In the genomic region with DNA sequence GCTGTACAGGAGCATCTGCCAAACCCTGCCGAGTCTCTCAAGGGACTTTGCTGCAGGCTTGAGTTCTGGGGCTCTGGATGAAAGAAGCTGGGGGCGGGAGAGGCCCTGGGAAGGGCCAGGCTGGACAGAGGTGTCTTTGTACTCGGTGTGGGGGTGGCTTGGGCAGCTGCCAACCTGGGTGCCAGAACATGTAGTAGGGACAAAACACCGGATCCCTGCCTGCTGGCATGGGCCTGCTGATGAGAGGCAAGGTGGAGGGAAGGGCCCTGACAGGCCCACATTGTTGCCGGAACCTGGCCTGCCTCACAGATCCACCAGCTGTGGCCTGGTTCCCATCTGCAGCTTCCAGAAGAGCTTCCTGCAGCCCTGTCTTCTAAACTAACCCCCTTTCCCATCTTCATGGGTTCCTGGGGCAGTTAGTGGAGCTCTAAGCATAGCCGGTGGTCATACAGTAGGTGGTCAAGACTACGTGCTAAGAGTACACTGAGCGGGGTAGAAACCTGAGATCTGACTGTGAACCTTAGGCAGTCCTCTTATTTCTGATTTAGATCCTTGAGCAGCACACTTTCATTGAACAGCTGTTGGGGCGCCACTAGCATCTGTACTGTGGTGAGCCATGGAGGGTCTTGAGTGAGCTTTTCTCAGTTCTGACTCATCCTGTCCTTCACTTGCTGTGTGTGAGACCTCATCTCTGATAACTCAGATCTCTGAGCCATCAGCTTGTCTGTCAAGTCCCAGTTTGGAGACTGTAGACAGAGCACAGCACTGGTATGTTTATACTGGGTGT, we compare ENCODE assay signal across 9 mouse cellular contexts. TPM values are rescaled to one million over a fixed set of nuclear protein-coding genes. Genes with fewer than 3 reads are reported as not detected.
DNase-seq lines count a peak whose midpoint lies in the region; ATAC-seq and TF ChIP-seq lines count a peak whose summit lies in the region.
"Had no signal": no experiment of that assay in that cellular context is flagged by ENCODE, and none has a peak within 500 bp of the region (broad histone marks: within the 10 kb centered on the region; RNA-seq: fewer than 3 reads in every experiment).

No protein-coding gene starts in this region.

- TF ChIP-seq CTCF in intestine, postnatal 0 days (IDR thresholded peaks at IDR 0.05; ENCODE audit: low read depth): no peak
- TF ChIP-seq CTCF in stomach, postnatal 0 days (IDR thresholded peaks at IDR 0.05; ENCODE audit: low read depth): no peak

- ATAC-seq in intestine, embryonic 15.5 days: no peak
- no peak for ATAC-seq in intestine, postnatal 0 days
- no peak for ATAC-seq in stomach, postnatal 0 days (ENCODE audit: low FRiP score, low TSS enrichment)

- DNase-seq in brain, adult 2 months (ENCODE audit: low read depth, low spot score): peak; percentile 90
- DNase-seq in frontal cortex, postnatal 10 days (ENCODE audit: low spot score in 2 of 2): peak; percentile 83 to 89
- DNase-seq in kidney, adult 18-20 months: peak; percentile 79
- DNase-seq in left cerebral cortex, postnatal 36 days (ENCODE audit: low spot score in 2 of 2): peak; percentile 68 to 75
- peak; percentile 93 for DNase-seq in stomach, postnatal 0 days (ENCODE audit: low spot score)
- no peak for DNase-seq in T-cell, adult 2 months (ENCODE audit: low spot score)

- intact Hi-C loops in left cerebral cortex, postnatal 36 days (cut with DNase I): no loop called here

- no peaks in the 10 kb centered on the region for H3K27me3 ChIP-seq in intestine, embryonic 15.5 days (replicated peaks)
- no peaks in the 10 kb centered on the region for H3K27me3 ChIP-seq in intestine, postnatal 0 days (replicated peaks; ENCODE audit: control insufficient read depth, insufficient read depth, low read length)
- no peaks in the 10 kb centered on the region for H3K27me3 ChIP-seq in stomach, postnatal 0 days (ENCODE audit: control insufficient read depth, insufficient read depth, low read length)

- 0 out of 2 replicates have a peak overlapping the region, but pooled peaks have one; percentile 13 for H3K9ac ChIP-seq in intestine, embryonic 15.5 days
- no peak overlapping the region for H3K9ac ChIP-seq in intestine, postnatal 0 days (ENCODE audit: low read depth, low read length)
- no peak overlapping the region for H3K9ac ChIP-seq in stomach, postnatal 0 days (ENCODE audit: low read length)

- H3K4me1 ChIP-seq in intestine, embryonic 15.5 days (replicated peaks): peaks cover 18% of the 10 kb centered on the region
- peaks cover 2% of the 10 kb centered on the region for H3K4me1 ChIP-seq in intestine, postnatal 0 days (replicated peaks; ENCODE audit: control insufficient read depth, insufficient read depth, low read length)
- peaks cover 4% of the 10 kb centered on the region; the same call in 1 of the 2 replicates for H3K4me1 ChIP-seq in stomach, postnatal 0 days (replicated peaks; ENCODE audit: control insufficient read depth, insufficient read depth)

- no peaks in the 10 kb centered on the region for H3K9me3 ChIP-seq in intestine, embryonic 15.5 days
- no peaks in the 10 kb centered on the region for H3K9me3 ChIP-seq in intestine, postnatal 0 days (ENCODE audit: control insufficient read depth)
- no peaks in the 10 kb centered on the region for H3K9me3 ChIP-seq in stomach, postnatal 0 days (ENCODE audit: control insufficient read depth, low read length)
- H3K9me3 ChIP-seq: G1E had no signal

- 78% methylated on average over 9 of the region's 9 CpGs for WGBS in intestine, embryonic 15.5 days
- 71% methylated on average over 9 of the region's 9 CpGs for WGBS in intestine, postnatal 0 days
- WGBS in stomach, postnatal 0 days: 63% methylated on average over 9 of the region's 9 CpGs

- H3K27ac ChIP-seq in intestine, embryonic 15.5 days: peak overlapping the region; percentile 13; the same call in 1 of the 2 replicates
- H3K27ac ChIP-seq in intestine, postnatal 0 days (ENCODE audit: low read depth, low read length): no peak overlapping the region
- H3K27ac ChIP-seq in stomach, postnatal 0 days (replicated peaks): peak overlapping the region; percentile 70

- H3K4me2 ChIP-seq in intestine, embryonic 15.5 days (replicated peaks): no peak overlapping the region
- H3K4me2 ChIP-seq in intestine, postnatal 0 days (replicated peaks; ENCODE audit: low read depth): no peak overlapping the region
- H3K4me2 ChIP-seq in stomach, postnatal 0 days (replicated peaks; ENCODE audit: low read depth): peak overlapping the region; percentile 17; the same call in 1 of the 2 replicates

- no peaks in the 10 kb centered on the region for H3K36me3 ChIP-seq in intestine, embryonic 15.5 days
- no peaks in the 10 kb centered on the region for H3K36me3 ChIP-seq in intestine, postnatal 0 days (ENCODE audit: control insufficient read depth, insufficient read depth)
- H3K36me3 ChIP-seq in stomach, postnatal 0 days (ENCODE audit: control insufficient read depth, insufficient read depth, low read length): no peaks in the 10 kb centered on the region
- H3K36me3 ChIP-seq: G1E had no signal

- H3K4me3 ChIP-seq in intestine, embryonic 15.5 days (replicated peaks): no peak overlapping the region
- H3K4me3 ChIP-seq in intestine, postnatal 0 days (ENCODE audit: low read depth, low read length): no peak overlapping the region
- no peak overlapping the region for H3K4me3 ChIP-seq in stomach, postnatal 0 days (ENCODE audit: low read depth, low read length)

- no peak for TF ChIP-seq EP300 in stomach, postnatal 0 days (optimal IDR thresholded peaks at IDR 0.05)

RNA-seq across cellular contexts. Expression of gene Slc27a1, which starts 4.4 kb away (rescaled TPM):
- polyA plus RNA-seq in intestine, embryonic 15.5 days (2015; fragmentation: Nextera tagmentation; extraction: Ambion mirVana): 23.3 and 25.1 TPM in 2 replicates
- 14.5 and 14.9 TPM in 2 replicates for polyA plus RNA-seq in intestine, postnatal 0 days (2015; fragmentation: Nextera tagmentation; extraction: Ambion mirVana)
- total RNA-seq in left cerebral cortex, postnatal 36 days (2021): 100 to 1,000 TPM in 1 of 2 experiments, 10 to 100 TPM in 1; 94.7 to 109 TPM
- polyA plus RNA-seq in stomach, postnatal 0 days (2015; fragmentation: Nextera tagmentation; extraction: Ambion mirVana): 26.5 and 27.4 TPM in 2 replicates
- polyA plus RNA-seq: G1E had no signal

RNA-seq across cellular contexts. Expression of gene Nxnl1, which starts 6.6 kb away (rescaled TPM):
- 0.06 TPM in 1 of 2 replicates, not detected in the other for polyA plus RNA-seq in intestine, embryonic 15.5 days (2015; fragmentation: Nextera tagmentation; extraction: Ambion mirVana)
- polyA plus RNA-seq in intestine, postnatal 0 days (2015; fragmentation: Nextera tagmentation; extraction: Ambion mirVana): not detected in 2 replicates
- total RNA-seq in left cerebral cortex, postnatal 36 days (2021): under 1 TPM; 0.18 to 0.22 TPM
- 0.04 and 0.05 TPM in 2 replicates for polyA plus RNA-seq in stomach, postnatal 0 days (2015; fragmentation: Nextera tagmentation; extraction: Ambion mirVana)
- total RNA-seq: G1E had no signal
- polyA plus RNA-seq: G1E had no signal

RNA-seq across cellular contexts. Expression of gene Tmem221, which starts 14.4 kb away (rescaled TPM):
- 2.1 and 2.8 TPM in 2 replicates for polyA plus RNA-seq in intestine, embryonic 15.5 days (2015; fragmentation: Nextera tagmentation; extraction: Ambion mirVana)
- polyA plus RNA-seq in intestine, postnatal 0 days (2015; fragmentation: Nextera tagmentation; extraction: Ambion mirVana): 0.66 and 0.90 TPM in 2 replicates
- not detected for total RNA-seq in left cerebral cortex, postnatal 36 days (2021)
- 1.0 and 1.4 TPM in 2 replicates for polyA plus RNA-seq in stomach, postnatal 0 days (2015; fragmentation: Nextera tagmentation; extraction: Ambion mirVana)
- total RNA-seq: G1E had no signal
- polyA plus RNA-seq: G1E had no signal

RNA-seq across cellular contexts. Expression of gene Pgls, which starts 18.9 kb away (rescaled TPM):
- polyA plus RNA-seq in intestine, embryonic 15.5 days (2015; fragmentation: Nextera tagmentation; extraction: Ambion mirVana): 241 and 243 TPM in 2 replicates
- 152 and 154 TPM in 2 replicates for polyA plus RNA-seq in intestine, postnatal 0 days (2015; fragmentation: Nextera tagmentation; extraction: Ambion mirVana)
- total RNA-seq in left cerebral cortex, postnatal 36 days (2021): 10 to 100 TPM; 31.1 to 41.6 TPM
- polyA plus RNA-seq in stomach, postnatal 0 days (2015; fragmentation: Nextera tagmentation; extraction: Ambion mirVana): 221 and 223 TPM in 2 replicates

RNA-seq across cellular contexts. Expression of gene Fam129c, which starts 24.4 kb away (rescaled TPM):
- polyA plus RNA-seq in intestine, embryonic 15.5 days (2015; fragmentation: Nextera tagmentation; extraction: Ambion mirVana): 2.9 and 3.6 TPM in 2 replicates
- 0.47 and 0.77 TPM in 2 replicates for polyA plus RNA-seq in intestine, postnatal 0 days (2015; fragmentation: Nextera tagmentation; extraction: Ambion mirVana)
- total RNA-seq in left cerebral cortex, postnatal 36 days (2021): 1 to 10 TPM; 3.9 to 4.0 TPM
- 0.99 and 1.4 TPM in 2 replicates for polyA plus RNA-seq in stomach, postnatal 0 days (2015; fragmentation: Nextera tagmentation; extraction: Ambion mirVana)
